Mouse (Mus musculus) heart, embryonic 16.5 days (tissue): ENCODE measurements around the gene Plekhg4. TPM values are rescaled to one million over a fixed set of nuclear protein-coding genes. Genes with fewer than 3 reads are reported as not detected.

Experiments used
- ATAC-seq: fragments of 200-750 bp; cut with Nextera tagmentation; replicated peaks from 2 replicates; pipeline ENCODE4 v1.8.0; 2017; ENCODE audit warnings: moderate number of reproducible peaks; ENCODE audit not compliant: insufficient read depth, low FRiP score; ENCODE audit errors: extremely low read depth
- H3K27ac ChIP-seq: fragments of 300-500 bp; sonication (generic); 2 replicates; pipeline ENCODE4 v1.5.1; 2014; ENCODE audit warnings: mild to moderate bottlenecking, low read length, control low read depth, moderate library complexity
- H3K27me3 ChIP-seq: fragments of 300-500 bp; sonication (generic); 2 replicates; pipeline ENCODE4 v1.6.1; 2014; ENCODE audit warnings: low read length, mixed read lengths; ENCODE audit not compliant: control insufficient read depth, insufficient read depth
- H3K36me3 ChIP-seq: fragments of 300-500 bp; sonication (generic); 2 replicates; pipeline ENCODE4 v1.6.1; 2014; ENCODE audit not compliant: control insufficient read depth, insufficient read depth
- H3K4me1 ChIP-seq: fragments of 300-500 bp; sonication (generic); 2 replicates; pipeline ENCODE4 v1.6.1; 2014; ENCODE audit warnings: low read length, mixed read lengths; ENCODE audit not compliant: control insufficient read depth, insufficient read depth
- H3K4me2 ChIP-seq: fragments of 300-500 bp; sonication (generic); 2 replicates; pipeline ENCODE4 v1.6.1; 2014; ENCODE audit warnings: low read depth, mild to moderate bottlenecking, control low read depth, low read length
- H3K4me3 ChIP-seq: fragments of 300-500 bp; sonication (generic); 2 replicates; pipeline ENCODE4 v1.5.1; 2014; ENCODE audit warnings: mild to moderate bottlenecking, control low read depth, low read length
- H3K9ac ChIP-seq: fragments of 300-500 bp; sonication (generic); 2 replicates; pipeline ENCODE4 v1.6.1; 2014; ENCODE audit warnings: low read length, control low read depth
- H3K9me3 ChIP-seq: fragments of 300-500 bp; sonication (generic); replicated peaks from 2 replicates; pipeline ENCODE4 v1.6.1; 2016; ENCODE audit warnings: low read length; ENCODE audit not compliant: control insufficient read depth
- WGBS: fragments of 180-500 bp; shearing (Covaris S2); extraction: QIAGEN DNeasy Blood & Tissue Kit; methylation state at CpG from one replicate; pipeline ENCODE4 v1.1.7; 2014; 5-methylcytosine and 5-hydroxymethylcytosine counted together
- polyA plus RNA-seq: library from polyadenylated mRNA; unstranded; fragments of >200 nt; fragmentation: Nextera tagmentation; extraction: Ambion mirVana; gene quantifications from 2 replicates; pipeline ENCODE4 v1.2.1, GENCODE M21; 2015

Gene Plekhg4
- polyA plus RNA-seq, 1 experiment from 2014 or later, result 0.18 TPM

DNA sequence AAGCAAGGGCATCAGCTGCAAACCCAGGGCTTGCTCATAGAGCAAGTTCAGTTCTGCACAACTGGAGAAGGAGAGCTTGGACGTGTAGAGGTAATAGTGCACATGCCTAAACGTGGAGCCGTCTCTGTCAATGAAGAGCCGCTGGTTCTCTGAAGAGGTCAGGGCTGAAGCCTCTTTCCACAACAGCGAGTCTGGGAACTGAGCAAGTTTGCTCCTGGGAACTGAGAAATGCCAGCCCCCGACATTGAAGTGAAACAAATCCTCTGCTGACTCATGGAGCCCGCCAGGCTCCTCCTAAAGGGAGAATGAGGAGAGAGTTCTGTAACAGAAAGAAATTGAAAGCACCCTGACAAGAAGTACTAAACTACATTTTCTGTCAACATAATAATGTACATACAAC lies 35.3 kb downstream of the Plekhg4 start:
- Histone ChIP-seq H3K4me1 (peaks cover under 1% of the 10 kb centered on the region; the same call in 1 of the 2 replicates), H3K4me3 (no peak overlapping the region), H3K4me2 (no peak overlapping the region), H3K9ac (no peak overlapping the region), H3K36me3 (no peaks in the 10 kb centered on the region), H3K27me3 (peaks cover 12% of the 10 kb centered on the region), H3K9me3 (no peaks in the 10 kb centered on the region), H3K27ac (no peak overlapping the region)
- no peak for ATAC-seq
- 46% methylated on average over 7 of the region's 7 CpGs for WGBS

- H3K9ac ChIP-seq, result no peak overlapping the region
- no peak overlapping the region for H3K4me3 ChIP-seq
- no peak for ATAC-seq
- H3K4me1 ChIP-seq, result peaks cover 5% of the 10 kb centered on the region; the same call in 1 of the 2 replicates
- H3K4me2 ChIP-seq, result no peak overlapping the region
- WGBS, result 94% methylated on average over 6 of the region's 6 CpGs
- no peaks in the 10 kb centered on the region for H3K9me3 ChIP-seq
- no peak overlapping the region for H3K27ac ChIP-seq
- no peaks in the 10 kb centered on the region for H3K36me3 ChIP-seq
- peaks cover 18% of the 10 kb centered on the region for H3K27me3 ChIP-seq
Measured at GRCm38 (mm10) chr8:105409947-105410346, 36.9 kb downstream of the Plekhg4 start.

- 2% methylated on average over 34 of the region's 34 CpGs for WGBS
- Histone ChIP-seq H3K36me3 (no peaks in the 10 kb centered on the region), H3K4me1 (peaks cover 5% of the 10 kb centered on the region; the same call in 1 of the 2 replicates), H3K9me3 (0 out of 2 replicates have a peak, but pooled peaks cover 4% of the 10 kb centered on the region), H3K4me2 (peak within 1 kb of the TSS; percentile 60), H3K4me3 (peak within 1 kb of the TSS; percentile 39), H3K27ac (no peak within 1 kb of the TSS), H3K9ac (no peak within 1 kb of the TSS), H3K27me3 (peaks cover 18% of the 10 kb centered on the region)
- ATAC-seq, result no peak; the same call in 1 of the 2 replicates
Measured at GRCm38 (mm10) chr8:105413391-105413790, 40.3 kb downstream of the Plekhg4 start, which contains the start of the genes Kctd19 and Lrrc36. Kctd19 (minus strand) TSS chr8:105413502. Lrrc36 (plus strand) TSS chr8:105413571.

DNA sequence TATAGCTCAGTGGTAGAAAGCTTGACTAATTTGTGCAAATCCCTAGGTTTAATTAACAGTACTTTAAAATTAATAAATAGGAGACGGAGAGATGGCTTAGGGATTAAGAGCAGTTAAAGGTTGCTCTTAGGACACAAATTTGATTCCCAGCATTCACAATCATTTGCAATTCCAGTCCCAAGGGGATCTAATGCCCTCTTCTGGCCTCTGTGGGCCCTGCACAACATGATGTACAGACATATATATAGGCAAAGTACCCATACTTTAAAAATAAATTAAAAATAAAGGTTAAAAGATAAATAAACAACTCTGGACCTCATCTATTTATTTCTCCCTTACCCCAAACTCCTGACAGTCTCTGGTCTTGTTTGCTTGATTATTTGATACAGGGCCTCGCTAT lies 45.9 kb downstream of the Plekhg4 start:
- ATAC-seq, result no peak
- Histone ChIP-seq H3K9ac (no peak overlapping the region), H3K27me3 (peaks cover 4% of the 10 kb centered on the region), H3K4me1 (no peaks in the 10 kb centered on the region), H3K4me2 (no peak overlapping the region), H3K27ac (no peak overlapping the region), H3K9me3 (0 out of 2 replicates have a peak, but pooled peaks cover 4% of the 10 kb centered on the region), H3K4me3 (no peak overlapping the region), H3K36me3 (no peaks in the 10 kb centered on the region)
- WGBS, result 77% methylated on average over 2 of the region's 2 CpGs

DNA sequence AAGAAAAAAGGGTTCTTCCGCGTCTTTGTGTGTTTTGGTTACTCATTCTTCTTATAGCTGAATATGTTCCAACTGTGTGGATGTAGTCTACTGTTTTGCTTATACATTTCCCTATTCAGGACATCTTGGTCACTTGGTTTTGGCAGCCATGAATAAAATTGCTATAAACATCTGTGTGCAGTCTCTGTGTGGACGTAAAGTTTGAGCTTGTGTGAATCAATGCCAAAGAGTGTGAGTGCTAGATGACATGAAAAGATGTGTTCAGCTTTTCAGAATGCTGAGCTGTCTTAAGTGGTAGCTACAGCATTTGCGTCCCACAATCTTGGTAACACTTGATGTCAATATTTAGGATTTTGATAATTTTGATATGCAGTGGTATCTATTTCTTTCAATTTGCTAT lies 46.7 kb downstream of the Plekhg4 start:
- Histone ChIP-seq H3K9ac (no peak overlapping the region), H3K9me3 (0 out of 2 replicates have a peak, but pooled peaks cover 4% of the 10 kb centered on the region), H3K36me3 (no peaks in the 10 kb centered on the region), H3K4me2 (no peak overlapping the region), H3K27me3 (no peaks in the 10 kb centered on the region), H3K4me3 (no peak overlapping the region), H3K27ac (no peak overlapping the region), H3K4me1 (no peaks in the 10 kb centered on the region)
- WGBS, result 74% methylated on average over 4 of the region's 4 CpGs
- ATAC-seq, result no peak

- Histone ChIP-seq H3K4me2 (no peak overlapping the region), H3K27ac (no peak overlapping the region), H3K36me3 (no peaks in the 10 kb centered on the region), H3K27me3 (no peaks in the 10 kb centered on the region), H3K9me3 (0 out of 2 replicates have a peak, but pooled peaks cover 2% of the 10 kb centered on the region), H3K4me3 (no peak overlapping the region), H3K4me1 (no peaks in the 10 kb centered on the region), H3K9ac (no peak overlapping the region)
- WGBS, result 62% methylated on average over 1 of the region's 1 CpGs
- ATAC-seq, result no peak
Measured at GRCm38 (mm10) chr8:105422006-105422405, 48.9 kb downstream of the Plekhg4 start.

DNA sequence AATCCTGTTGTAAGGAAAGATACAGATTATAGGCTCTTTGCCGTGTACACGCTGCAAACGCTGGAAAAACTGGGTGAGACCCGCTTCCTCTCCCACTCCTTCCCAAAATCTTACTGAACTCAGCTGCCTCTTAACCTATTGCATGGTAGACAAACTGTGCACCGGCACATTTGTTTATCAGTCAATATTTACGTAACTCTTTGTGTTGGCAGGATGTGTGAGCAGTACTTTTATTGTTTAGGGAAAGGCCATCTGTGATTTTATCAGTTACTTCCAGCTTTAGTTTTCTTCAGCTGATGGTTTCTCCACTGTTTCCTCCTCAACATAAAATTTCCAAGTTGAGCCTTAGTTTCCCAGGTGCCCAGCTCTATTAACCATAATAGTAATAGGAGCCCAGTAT lies 53.8 kb downstream of the Plekhg4 start:
- no peaks in the 10 kb centered on the region for H3K9me3 ChIP-seq
- no peaks in the 10 kb centered on the region for H3K36me3 ChIP-seq
- no peak for ATAC-seq
- H3K4me2 ChIP-seq, result no peak overlapping the region
- H3K9ac ChIP-seq, result no peak overlapping the region
- H3K4me3 ChIP-seq, result no peak overlapping the region
- H3K27ac ChIP-seq, result no peak overlapping the region
- no peaks in the 10 kb centered on the region for H3K27me3 ChIP-seq
- 52% methylated on average over 6 of the region's 6 CpGs for WGBS
- no peaks in the 10 kb centered on the region for H3K4me1 ChIP-seq

DNA sequence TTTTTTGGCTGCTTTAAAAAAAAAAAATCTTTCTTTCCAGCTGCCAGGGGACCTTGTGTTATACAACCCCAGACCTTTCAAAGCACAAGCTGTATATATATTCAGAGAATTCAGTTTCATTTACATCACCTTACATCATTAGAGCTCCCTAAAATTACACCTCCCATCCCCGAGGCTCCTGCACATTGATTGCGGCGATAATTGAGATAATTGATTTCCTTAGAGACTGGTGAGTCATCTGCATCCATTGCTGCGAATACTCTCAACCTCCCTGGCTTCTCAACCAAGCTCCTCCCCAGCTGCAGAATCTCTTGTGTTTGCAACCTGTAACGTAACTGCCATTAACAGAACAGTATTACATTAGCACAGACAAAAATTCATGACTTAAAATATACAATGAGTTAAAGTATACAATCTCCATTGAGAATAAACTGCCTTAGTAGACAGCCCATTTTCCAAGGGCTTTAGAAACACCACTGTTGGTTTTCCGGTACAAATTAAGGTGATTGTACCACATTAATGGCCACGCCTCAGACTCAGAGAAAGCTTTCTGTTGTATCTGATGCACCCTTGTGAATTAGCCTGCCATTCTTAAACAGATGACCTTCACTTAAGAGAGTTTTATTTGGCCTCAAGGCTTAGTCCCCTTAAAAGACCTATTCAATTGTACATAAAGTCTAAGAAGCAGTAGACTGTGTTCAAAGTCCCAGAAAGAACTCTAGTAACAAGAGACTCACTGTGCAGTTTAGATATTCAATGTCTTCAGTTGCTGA lies 58.9 kb downstream of the Plekhg4 start:
- no peak overlapping the region for H3K4me3 ChIP-seq
- no peak overlapping the region for H3K9ac ChIP-seq
- H3K27ac ChIP-seq, result no peak overlapping the region
- WGBS, result 67% methylated on average over 7 of the region's 7 CpGs
- H3K27me3 ChIP-seq, result no peaks in the 10 kb centered on the region
- no peaks in the 10 kb centered on the region for H3K9me3 ChIP-seq
- H3K4me2 ChIP-seq, result no peak overlapping the region
- ATAC-seq, result no peak
- no peaks in the 10 kb centered on the region for H3K36me3 ChIP-seq
- no peaks in the 10 kb centered on the region for H3K4me1 ChIP-seq
